Mouse (Mus musculus) layer of hippocampus, postnatal 25 days (tissue): ENCODE measurements at regions not wholly inside any gene's neighbourhood (a gene's known extent, or its start where the extent isn't known, plus 50 kb on each side); places are given as distances from the start of the nearest gene placed in this dataset.

Source experiments
- DNase-seq, 2 experiments: peaks; one replicate each; pipeline ENCODE4 v3.0.0; 2022; ENCODE audit warnings: mixed read lengths in 2 of 2, low spot score in 1 of 2; ENCODE audit errors: extremely low spot score in 1 of 2

DNA sequence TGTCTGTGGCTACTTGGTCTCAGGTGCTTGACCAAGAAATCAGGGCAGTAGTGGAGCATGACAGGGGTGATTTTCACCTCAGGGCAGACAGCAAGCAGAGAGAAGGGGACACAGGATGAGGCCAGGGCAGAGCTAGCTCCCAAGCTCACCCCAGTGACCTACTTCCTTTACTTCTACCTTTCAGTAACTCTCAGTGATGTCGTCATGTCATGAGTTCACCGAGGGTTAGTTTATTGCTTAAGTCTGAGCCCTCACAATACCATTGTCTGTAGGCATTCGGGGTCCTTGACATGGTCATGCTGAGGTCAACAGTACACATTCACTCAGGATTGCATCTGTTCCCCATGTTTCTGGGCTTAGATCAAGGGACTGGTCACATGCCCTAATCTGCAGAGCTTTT, 108.5 kb downstream of the Cxcl12 start:
- DNase-seq = no peak

GRCm38 (mm10) chr6:117279297-117279696, 111.0 kb downstream of the Cxcl12 start:
- DNase-seq = no peak

- no peak for DNase-seq
Observed at GRCm38 (mm10) chr6:117279786-117280411, 111.6 kb downstream of the Cxcl12 start.

DNA sequence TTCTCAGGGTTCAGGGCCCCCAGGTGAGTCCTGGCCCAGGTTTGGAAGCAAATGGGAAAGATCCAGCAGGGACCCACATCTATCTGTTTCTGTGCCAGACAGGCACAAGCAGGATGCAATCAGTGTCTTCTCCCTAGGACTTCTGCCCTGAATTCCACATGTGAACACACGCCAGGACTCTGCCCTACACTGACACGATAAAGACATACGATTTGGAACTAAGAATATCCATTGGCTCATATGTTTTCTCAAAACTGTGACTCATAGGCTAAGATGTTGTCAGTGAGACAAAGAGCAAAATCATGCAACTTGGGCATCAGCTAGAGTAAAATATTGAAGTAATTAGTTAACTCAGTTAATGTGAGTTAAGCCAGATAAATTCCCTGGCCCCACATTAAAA, 112.6 kb downstream of the Cxcl12 start:
- DNase-seq = no peak

- no peak for DNase-seq
Observed at GRCm38 (mm10) chr6:117283616-117284015, 115.3 kb downstream of the Cxcl12 start.

GRCm38 (mm10) chr6:117284376-117285106, 116.2 kb downstream of the Cxcl12 start:
- no peak for DNase-seq

DNA sequence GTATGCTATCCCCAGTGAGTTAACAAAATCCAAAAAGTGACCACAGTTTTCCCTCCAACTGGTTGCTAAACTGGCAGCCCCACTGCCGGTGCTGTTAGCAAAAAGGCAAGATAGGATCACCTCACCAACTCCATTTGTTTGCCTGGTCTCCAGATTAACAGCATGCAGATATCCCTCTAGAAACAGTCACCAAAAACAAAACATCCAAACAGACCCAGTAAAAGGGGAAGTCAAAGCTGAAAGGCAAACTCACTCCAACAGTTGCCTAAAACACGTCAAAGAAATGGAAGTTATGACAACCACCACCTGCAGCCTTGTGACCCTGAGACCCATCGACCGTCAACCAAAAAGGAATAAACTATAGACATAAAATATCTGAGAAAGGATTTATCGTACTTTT, 119.1 kb downstream of the Cxcl12 start:
- DNase-seq = no peak

- DNase-seq = no peak
Observed at GRCm38 (mm10) chr6:117293780-117294465, 125.6 kb downstream of the Cxcl12 start.

GRCm38 (mm10) chr6:117297918-117298317, 129.6 kb downstream of the Cxcl12 start:
- no peak for DNase-seq

GRCm38 (mm10) chr6:117299503-117300288, 131.4 kb downstream of the Cxcl12 start:
- no peak for DNase-seq

DNA sequence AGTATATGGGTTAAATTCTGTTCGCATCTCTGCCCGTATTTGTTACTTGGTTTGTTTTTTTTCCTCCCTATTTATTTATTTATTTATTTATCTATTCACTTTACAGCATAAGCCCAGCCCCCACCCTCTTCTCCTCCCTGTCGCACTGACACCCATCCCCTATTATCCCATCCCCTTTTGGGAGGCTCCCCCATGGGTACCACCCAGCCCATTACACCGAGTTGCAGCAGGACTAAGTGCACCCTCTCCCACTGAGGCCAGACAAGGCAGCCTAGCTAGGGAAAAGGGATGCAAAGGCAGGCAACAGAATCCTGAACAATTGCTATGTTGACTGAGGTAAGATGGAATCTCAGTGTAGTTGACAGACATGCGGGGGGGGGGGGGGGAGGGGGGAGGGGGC, 135.0 kb downstream of the Cxcl12 start:
- DNase-seq = no peak

DNA sequence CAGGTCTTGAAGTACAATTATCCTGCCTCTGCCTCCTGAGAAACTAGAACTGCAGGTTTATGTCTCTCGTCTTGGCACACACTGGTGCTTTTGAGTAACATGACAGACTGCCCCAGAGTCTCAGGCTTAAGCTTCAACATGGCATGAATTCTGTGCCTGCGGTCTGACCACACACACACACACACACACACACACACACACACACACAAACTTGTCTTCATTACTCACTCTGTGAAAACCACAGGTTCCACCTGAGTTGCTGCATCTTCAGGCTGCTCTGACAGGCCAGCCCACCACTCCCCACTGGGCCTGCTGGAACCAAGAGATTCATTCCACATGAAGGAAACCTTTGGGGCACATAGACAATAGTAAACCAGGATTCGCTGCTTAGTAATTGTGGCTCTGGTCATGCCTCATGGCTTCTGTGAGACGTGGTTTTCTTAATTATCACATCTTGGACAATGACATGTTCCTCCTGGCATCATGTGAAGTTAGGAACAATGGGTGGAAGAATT, 137.5 kb downstream of the Cxcl12 start:
- DNase-seq = no peak

DNA sequence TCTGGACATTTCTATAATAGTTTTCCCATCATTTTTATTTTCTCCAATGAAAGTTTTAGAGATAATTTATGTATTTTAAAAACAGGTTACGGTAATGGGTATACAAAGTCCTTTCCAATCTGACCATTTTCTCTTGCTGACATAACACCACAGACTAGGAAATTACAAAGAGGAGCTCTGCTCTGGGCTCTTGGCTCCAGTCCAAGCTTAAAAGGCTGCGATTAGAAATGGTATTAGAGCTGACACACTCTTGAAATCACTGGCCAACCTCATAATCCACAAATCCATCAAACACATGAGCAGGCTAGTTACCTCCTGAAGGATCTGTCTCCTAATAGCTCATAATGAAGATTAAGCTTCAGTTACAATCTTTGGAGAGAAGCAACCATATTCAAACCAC, 140.3 kb downstream of the Cxcl12 start:
- DNase-seq = no peak

- no peak for DNase-seq
Observed at GRCm38 (mm10) chr6:117312891-117313781, 144.8 kb downstream of the Cxcl12 start.

DNA sequence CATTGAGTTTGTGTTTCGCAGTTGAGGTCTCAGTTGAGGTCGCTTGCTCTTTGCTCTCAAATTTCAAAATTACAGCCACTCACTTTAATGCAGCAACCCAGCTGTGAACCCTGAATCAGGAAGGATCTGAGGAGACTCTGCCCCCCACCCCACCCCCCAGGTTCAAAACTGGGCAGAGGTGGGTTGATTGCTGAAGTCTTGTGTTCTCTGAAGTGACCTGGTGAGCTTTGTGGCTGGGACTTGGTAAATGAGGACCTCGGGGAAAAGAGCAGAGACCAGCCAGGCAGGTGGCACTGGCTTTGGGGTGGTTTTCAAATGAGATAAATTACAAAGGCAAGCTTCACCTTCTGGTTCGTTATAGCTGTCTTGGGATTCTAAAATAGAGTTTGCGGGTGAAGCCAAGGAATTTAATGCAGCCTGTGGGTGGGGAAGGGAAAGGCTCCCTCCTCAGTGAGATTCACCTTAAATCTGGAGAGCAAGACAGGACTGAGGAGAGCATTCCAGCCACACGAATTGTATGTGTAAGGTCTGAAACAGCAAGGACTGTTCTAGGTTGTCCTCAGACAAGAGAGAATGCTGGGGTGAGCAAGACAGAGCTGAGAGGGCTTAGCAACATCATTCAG, 145.7 kb downstream of the Cxcl12 start:
- DNase-seq = no peak

DNA sequence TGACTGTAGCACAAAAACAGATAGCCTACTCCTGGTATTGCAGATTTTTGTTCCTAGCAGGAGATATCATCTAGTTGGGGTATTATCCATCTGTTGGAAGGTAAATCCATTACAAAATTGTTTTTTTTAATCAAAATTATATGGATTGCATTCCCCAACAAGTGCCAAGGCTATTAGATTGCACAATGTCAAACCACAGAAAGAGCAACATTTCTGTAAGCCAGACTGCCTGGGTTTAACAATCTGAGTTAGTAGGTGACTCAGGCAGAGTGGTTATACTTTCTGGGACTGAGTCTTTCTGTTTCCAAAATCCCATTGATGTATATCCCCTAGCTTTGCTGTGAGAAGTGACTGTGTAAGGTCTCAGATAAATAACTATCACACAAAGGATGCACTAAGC, 155.0 kb downstream of the Cxcl12 start:
- no peak for DNase-seq

DNA sequence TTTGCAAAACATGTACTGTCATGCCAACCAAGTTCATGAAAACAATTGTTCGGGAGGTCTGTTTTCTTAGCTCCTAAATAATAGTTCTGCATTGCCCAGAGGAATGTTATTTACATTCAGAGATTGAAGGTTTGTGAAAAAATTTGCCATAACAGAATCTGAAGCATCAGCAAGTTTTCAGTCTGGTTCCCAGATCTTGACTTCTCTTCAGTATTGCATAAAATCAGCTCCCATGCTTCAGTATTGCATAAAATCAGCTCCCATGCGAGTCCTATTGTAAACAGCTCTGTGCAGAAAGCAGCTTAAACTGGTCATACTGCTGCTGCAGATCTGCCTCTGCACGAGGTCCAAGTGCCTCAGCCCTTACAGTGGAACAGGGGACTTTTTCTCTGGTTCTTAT, 155.5 kb downstream of the Cxcl12 start:
- no peak for DNase-seq

DNA sequence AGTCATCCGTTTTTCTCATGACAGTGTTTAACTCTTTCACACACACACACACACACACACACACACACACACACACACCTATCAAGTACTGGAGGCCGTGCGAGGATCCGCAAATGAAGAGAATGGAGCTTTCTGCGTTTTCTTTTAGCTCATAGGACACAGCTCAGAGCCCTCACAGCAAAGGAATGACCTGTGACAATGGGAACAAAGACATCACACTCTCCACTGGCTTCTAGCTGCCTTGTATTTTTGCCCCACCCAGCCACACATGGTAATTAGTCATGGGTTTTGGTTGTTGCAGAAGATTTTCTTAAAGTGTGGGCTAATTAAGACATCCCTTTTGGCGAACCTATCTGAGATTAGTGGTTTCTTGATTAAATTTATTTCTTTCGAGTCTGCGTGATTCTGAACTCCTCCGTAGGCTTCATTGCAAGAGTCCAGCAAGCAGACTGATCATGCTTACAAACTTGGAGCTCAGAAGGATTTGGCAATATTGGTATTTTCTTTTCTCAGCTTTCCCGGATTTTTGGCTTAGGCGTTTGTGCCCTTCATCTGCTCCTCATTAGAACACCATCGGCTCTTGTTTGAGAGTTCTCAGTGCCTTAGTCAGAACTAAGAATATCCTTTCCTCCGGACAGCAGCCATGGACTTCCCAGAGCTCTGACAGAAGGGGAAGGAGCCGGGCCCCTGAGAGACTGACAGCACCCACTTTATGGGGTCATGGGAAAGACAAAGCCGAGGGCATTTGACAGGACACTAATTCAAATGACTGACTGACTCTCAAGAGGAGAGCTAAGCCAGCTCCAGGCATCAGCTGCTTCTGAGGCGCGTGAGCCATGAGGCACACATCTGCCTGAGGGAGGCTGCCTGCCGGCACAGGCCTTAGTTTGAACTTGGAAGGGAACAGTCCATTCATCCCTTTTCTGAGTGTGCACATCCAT, 158.8 kb downstream of the Cxcl12 start:
- DNase-seq = no peak
